Mouse (Mus musculus): Measurements from ENCODE around the gene Slc12a7.

- TF ChIP-seq CTCF (IDR thresholded peaks at IDR 0.05; ENCODE audit: borderline replicate concordance, insufficient read depth, low read length) (no peak), POLR2A (IDR thresholded peaks at IDR 0.05; ENCODE audit: low read depth, low read length) (no peak)
These were observed 42.9 kb downstream of the Slc12a7 start for GRCm38 (mm10) chr13:73775786-73776185.
